Mouse (Mus musculus) v-Abl transformed pro-B cells (cell line): ENCODE data around the gene Xrcc5.

Experiments used
- in situ Hi-C, 2 experiments: fragments of 400-800 bp; cut with MboI; formaldehyde crosslinking; loops; one replicate each; pipeline ENCODE4 v1.15.1; 2025; ENCODE audit not compliant: unreplicated experiment in 2 of 2

The Xrcc5 gene

DNA sequence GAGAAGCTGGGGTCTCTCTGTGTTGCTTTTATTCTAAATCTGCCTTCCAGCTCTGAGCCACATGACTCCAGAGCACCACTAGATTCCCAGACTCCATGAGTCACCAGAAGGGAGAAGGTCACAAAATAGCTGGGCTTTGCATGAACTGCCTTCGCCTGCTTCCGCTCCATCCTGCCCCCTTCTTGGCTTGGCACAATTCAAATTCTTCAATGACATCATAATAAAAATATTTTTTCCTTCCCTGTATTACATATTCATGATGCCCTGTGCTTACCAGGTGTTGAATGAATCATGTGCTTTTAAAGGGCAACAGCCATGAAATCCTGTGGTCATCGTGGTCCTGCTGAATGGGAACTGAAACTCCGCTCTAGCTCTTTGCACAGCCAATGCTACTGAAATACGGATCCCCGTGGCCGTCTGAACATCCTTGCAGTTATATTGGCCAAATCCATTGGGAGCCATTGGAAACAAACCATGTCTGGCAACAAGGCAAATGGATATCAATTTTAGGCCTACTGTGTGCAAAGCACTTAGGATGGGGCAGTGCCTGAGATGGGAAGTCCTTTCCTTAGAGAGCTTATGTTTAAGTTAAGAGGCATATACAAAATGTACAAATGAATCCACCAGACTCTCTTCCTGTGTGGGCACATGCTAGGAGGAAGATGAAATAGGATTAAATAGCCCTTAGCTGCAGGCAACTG, 122.0 kb downstream of the Xrcc5 start:
- in situ Hi-C loops = loop anchor here (5.0 to 25.0 kb wide), 5 partner anchors 63 to 467 kb away; partner anchors contain the start of genes Smarcal1 (in 2 of the 2) and Mreg (in 1 of the 2)

DNA sequence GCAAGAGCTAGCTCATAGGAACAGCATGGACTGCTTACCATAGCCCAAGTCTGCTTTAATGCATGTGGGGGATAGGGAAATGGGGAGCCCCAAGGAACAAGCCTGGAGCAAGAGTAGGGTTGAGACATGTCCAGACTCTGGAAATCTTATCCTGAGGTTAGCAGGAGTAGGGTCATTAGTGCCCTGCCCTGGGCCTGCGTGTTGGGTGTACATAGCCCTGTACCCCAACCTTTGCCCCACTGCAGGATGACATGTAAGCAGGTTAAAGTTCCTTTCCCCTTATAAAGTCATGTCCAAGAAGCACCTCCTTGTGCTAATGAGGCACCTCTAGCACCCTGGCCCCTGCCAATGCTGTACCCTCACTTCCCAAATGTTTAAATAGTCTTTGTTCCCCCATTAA, 125.4 kb downstream of the Xrcc5 start:
- in situ Hi-C loops = loop anchor here in 1 of 2 experiments (25.0 kb wide), 1 partner anchor 470 kb away; no protein-coding TSS in a partner anchor

DNA sequence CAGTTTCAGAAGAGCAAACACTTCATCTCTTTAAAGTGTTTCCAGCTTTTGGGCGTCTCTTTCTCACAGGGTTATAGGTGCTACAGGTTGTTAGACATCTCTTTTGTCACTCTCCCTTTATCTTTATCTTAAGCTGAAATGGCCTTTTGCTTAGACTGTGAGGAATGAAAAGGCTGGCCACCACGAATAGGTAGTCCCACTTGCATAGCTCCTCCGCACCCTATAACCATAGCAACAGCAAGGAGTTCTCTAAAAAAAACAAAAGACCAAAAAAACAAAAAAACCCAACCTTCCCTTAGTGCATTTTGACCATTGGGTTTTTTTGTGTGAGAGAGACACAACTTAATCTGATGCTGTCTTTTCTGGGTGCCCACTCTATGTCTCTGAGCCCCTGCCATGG, 127.3 kb downstream of the Xrcc5 start:
- in situ Hi-C loops = loop anchor here in 1 of 2 experiments (25.0 kb wide), 1 partner anchor 472 kb away; no protein-coding TSS in a partner anchor

DNA sequence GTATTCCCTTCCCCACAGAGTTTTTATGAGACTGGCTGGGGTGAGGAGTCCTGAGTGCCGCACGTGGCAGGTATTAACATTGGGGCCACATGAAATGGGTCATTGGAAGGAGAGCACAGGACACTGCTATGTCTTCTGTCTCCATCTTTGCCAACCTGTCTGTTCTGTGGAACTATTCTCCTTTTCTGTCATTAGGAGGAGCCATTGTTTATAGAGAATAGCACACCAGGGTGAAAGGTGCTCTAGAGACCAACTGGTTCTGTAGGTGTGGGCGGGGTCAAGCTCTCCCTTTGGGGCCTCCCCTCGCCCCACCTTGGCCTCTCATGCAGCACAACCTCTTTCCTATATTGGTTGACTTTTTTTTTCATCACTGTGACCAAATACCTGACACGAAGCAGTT, 129.7 kb downstream of the Xrcc5 start:
- in situ Hi-C loops = loop anchor here in 1 of 2 experiments (25.0 kb wide), 1 partner anchor 475 kb away; no protein-coding TSS in a partner anchor

DNA sequence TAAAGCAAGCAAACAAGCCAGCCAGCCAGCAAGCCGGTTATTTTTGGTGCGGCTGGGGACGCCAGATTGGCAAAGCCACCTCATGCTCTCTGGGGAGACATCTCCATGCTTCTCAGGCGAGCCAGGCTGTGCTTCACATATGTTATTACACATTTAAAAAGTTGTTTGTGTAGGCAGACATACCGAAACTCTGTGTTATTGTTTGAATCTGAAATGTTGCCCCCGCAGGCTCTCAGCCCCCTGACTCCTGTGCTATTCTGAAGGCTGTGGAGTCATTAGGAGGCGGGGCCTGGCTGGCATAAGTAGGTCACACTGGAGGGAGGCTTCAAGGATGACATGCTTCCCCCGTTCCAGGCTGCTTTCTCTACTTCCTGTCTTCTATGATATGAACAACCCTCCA, 131.9 kb downstream of the Xrcc5 start:
- in situ Hi-C loops = loop anchor here in 1 of 2 experiments (25.0 kb wide), 1 partner anchor 477 kb away; no protein-coding TSS in a partner anchor

DNA sequence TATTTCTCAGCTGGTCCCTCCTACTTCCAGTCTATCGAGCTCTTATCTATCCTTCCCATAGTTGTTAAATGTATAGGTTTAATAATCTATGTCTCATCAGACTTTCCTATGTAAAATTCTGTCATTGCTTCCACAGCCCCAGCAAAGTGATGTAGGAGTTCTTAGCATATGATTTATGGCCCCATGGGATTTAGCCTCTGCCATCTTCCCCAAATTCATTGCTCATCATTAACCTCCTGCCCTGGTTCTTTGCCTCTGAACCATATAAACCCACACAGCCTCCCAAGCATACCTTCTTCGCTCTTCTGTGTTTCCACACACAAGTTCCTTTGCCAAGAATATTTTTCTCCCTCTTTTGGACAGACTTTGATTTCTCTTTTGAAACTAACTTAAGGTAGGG, 135.5 kb downstream of the Xrcc5 start:
- in situ Hi-C loops = loop anchor here in 1 of 2 experiments (5.0 to 25.0 kb wide), 2 partner anchors 40 to 480 kb away; no protein-coding TSS in a partner anchor
